Mouse (Mus musculus) C2C12 (cell line): ENCODE results near the gene Mrps23.

Experiments
- CEBPB ChIP-seq: IDR thresholded peaks from one replicate; pipeline ENCODE4 v1.6.1; 2011; ENCODE audit warnings: low read depth, mild to moderate bottlenecking, control low read depth, moderate library complexity
- CTCF ChIP-seq: IDR thresholded peaks from one replicate; pipeline ENCODE4 v1.5.1; 2011; ENCODE audit not compliant: control insufficient read depth, insufficient read depth, insufficient read length
- MAX ChIP-seq: IDR thresholded peaks from one replicate; pipeline ENCODE4 v1.6.1; 2011; ENCODE audit warnings: mild to moderate bottlenecking, control low read depth
- MYOD1 ChIP-seq: IDR thresholded peaks from one replicate; pipeline ENCODE4 v1.6.1; 2011; ENCODE audit warnings: low read depth; ENCODE audit not compliant: control insufficient read depth, insufficient read length
- MYOG ChIP-seq: IDR thresholded peaks from one replicate; pipeline ENCODE4 v1.6.1; 2011; ENCODE audit not compliant: control insufficient read depth, insufficient read length; ENCODE audit errors: extremely low read depth
- USF1 ChIP-seq: IDR thresholded peaks from one replicate; pipeline ENCODE4 v1.6.1; 2011; ENCODE audit warnings: low read depth, mild to moderate bottlenecking, control low read depth, moderate library complexity

DNA sequence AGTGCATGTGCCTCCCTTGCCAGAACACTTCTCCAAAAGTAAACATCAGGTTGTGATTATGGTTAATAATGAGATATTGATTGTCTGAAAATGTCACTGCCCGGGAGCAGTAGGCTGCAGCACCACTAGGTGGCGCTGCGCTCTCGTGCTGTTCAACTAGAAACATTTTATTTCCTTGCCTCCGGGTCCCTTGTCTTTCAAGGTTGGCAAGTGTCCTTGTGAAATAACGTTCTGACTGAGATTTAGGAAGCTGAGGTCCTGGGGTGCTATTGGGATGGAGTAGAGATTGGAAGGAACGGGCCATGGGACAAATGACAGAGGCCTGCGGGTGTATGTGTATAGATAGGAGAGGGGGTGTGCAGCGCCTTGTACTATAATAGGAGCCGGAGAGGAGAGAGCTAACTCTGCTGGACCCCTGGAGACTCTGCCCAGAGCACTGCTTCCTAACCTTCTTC is 12.1 kb downstream of the Mrps23 start:
- TF ChIP-seq CTCF (peak; percentile 79), CEBPB (no peak), USF1 (no peak), MYOD1 (no peak), MAX (no peak), MYOG (no peak)
